Mouse (Mus musculus): ENCODE measurements around the gene Zfp423. TPM values are rescaled to one million over a fixed set of nuclear protein-coding genes. Genes with fewer than 3 reads are reported as not detected.

Gene Zfp423
- polyA plus RNA-seq, 1 experiment from 2014 or later, result 36.6 TPM

DNA sequence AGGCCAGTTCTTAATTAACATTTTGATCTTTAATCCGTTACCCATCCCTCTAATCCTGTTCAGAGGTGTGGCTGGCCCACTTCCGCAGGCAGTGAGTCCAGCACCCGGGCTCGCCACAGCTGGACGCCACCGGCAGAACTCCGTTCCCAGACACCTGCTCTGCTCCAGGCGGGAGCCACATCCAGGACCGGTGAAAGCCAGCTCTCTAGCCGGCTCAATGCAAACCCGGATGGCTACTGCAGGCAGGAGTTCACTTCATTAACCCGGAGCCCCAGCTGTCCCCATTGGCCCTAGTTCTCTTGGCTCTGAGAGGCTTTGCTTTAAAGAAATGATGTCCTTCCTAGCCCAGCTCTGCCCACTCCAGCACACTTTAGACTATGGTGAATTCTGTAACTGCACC is 71.4 kb downstream of the Zfp423 start:
- H3K36me3 ChIP-seq (replicated peaks), result no peaks in the 10 kb centered on the region
- no peaks in the 10 kb centered on the region for H3K27me3 ChIP-seq
- peak overlapping the region; percentile 50; the same call in 1 of the 2 replicates for H3K27ac ChIP-seq
- H3K4me1 ChIP-seq, result peaks cover 61% of the 10 kb centered on the region
- no peak overlapping the region for H3K9ac ChIP-seq
- H3K4me2 ChIP-seq, result no peak overlapping the region
- no peak overlapping the region for H3K4me3 ChIP-seq (replicated peaks)
- no peaks in the 10 kb centered on the region for H3K9me3 ChIP-seq
- 26% methylated on average over 12 of the region's 12 CpGs for WGBS
- ATAC-seq (ENCODE audit: low FRiP score), result no peak

GRCm38 (mm10) chr8:87881088-87881487 is 78.3 kb downstream of the Zfp423 start:
- H3K4me3 ChIP-seq (replicated peaks), result no peak overlapping the region
- no peaks in the 10 kb centered on the region for H3K9me3 ChIP-seq
- H3K4me2 ChIP-seq, result no peak overlapping the region
- ATAC-seq (ENCODE audit: low FRiP score), result no peak
- no peak overlapping the region for H3K27ac ChIP-seq
- no peaks in the 10 kb centered on the region for H3K27me3 ChIP-seq
- H3K9ac ChIP-seq, result no peak overlapping the region
- no peaks in the 10 kb centered on the region for H3K36me3 ChIP-seq (replicated peaks)
- peaks cover 40% of the 10 kb centered on the region for H3K4me1 ChIP-seq
- 53% methylated on average over 2 of the region's 2 CpGs for WGBS

DNA sequence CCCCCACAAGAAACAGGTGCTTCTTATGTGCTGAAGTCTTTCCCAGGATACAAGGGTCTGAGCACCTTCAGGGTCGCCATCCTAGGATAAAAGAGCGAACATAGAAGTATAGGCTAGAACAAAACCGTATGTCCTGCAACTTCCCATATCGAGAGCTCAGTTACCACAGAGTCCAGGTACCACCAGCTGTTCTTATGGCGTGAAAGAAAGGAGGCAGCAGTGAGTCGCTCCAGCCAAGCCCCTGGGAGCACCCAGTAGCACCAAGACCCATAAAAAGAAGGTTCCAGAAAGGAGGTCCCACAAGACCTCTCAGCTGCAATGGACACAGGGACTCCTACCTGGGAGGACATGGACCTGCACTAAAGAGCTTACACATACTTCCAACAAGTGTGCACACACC is 83.5 kb downstream of the Zfp423 start:
- Histone ChIP-seq H3K36me3 (replicated peaks) (no peaks in the 10 kb centered on the region), H3K9me3 (no peaks in the 10 kb centered on the region), H3K4me1 (peaks cover 65% of the 10 kb centered on the region), H3K27ac (0 out of 2 replicates have a peak overlapping the region, but pooled peaks have one; percentile 42), H3K27me3 (no peaks in the 10 kb centered on the region), H3K4me3 (replicated peaks) (no peak overlapping the region), H3K4me2 (no peak overlapping the region), H3K9ac (no peak overlapping the region)
- 74% methylated on average over 6 of the region's 6 CpGs for WGBS
- ATAC-seq (ENCODE audit: low FRiP score), result no peak

DNA sequence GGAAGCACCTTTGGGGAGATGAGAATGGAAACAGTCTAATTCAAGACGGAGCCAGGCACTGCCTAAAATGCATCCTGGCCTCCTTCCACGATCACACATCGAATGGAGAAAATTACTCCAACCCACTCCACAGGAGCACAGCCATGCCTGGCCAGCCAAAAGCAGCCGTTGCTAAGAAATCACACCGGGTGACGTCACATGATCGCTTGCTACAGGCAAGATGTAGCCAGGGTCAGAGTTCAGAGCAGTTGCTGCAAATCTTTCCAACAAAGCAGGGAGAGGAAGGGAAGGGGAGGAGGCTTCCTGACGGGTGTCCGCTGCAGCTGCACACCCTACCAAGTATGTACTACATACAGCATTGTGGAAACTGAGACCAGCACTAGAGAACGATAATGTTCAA is 83.9 kb downstream of the Zfp423 start:
- H3K36me3 ChIP-seq (replicated peaks), result no peaks in the 10 kb centered on the region
- H3K4me3 ChIP-seq (replicated peaks), result no peak overlapping the region
- H3K27me3 ChIP-seq, result no peaks in the 10 kb centered on the region
- H3K27ac ChIP-seq, result 0 out of 2 replicates have a peak overlapping the region, but pooled peaks have one; percentile 42
- H3K9me3 ChIP-seq, result no peaks in the 10 kb centered on the region
- H3K4me2 ChIP-seq, result no peak overlapping the region
- peaks cover 61% of the 10 kb centered on the region for H3K4me1 ChIP-seq
- 44% methylated on average over 10 of the region's 10 CpGs for WGBS
- ATAC-seq (ENCODE audit: low FRiP score), result no peak
- H3K9ac ChIP-seq, result no peak overlapping the region

DNA sequence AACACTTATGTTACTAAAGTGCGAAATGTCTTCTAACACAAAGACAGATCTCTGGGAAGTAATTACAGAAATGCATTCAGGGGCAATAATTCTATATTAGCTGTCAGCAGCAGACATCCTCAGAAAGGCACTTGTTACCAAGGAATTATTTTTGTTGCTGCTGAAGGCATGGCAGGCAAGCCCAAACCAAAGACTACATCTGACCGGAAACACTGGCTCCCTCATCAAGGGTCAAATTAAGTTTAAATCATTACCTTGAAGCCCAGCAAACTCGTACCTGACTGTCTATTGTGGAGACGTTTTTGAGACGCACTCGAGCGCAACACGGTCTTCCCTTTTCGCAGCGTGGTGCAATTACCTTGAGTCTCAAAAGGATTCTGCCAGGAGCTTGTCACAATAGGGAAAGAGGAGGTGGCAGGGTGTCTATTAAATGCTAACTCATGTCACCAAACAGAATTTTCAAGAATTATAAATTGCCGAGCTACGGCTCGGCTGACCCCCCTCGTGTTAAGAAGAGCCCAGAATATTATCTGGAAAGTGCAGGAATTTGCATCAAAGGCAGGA is 86.3 kb downstream of the Zfp423 start:
- no peak overlapping the region for H3K4me2 ChIP-seq
- H3K36me3 ChIP-seq (replicated peaks), result no peaks in the 10 kb centered on the region
- H3K9ac ChIP-seq, result no peak overlapping the region
- 0 out of 2 replicates have a peak, but pooled peaks have one; percentile 51 for ATAC-seq (ENCODE audit: low FRiP score)
- H3K9me3 ChIP-seq, result no peaks in the 10 kb centered on the region
- H3K4me3 ChIP-seq (replicated peaks), result no peak overlapping the region
- no peaks in the 10 kb centered on the region for H3K27me3 ChIP-seq
- H3K27ac ChIP-seq, result 0 out of 2 replicates have a peak overlapping the region, but pooled peaks have one; percentile 43
- peaks cover 60% of the 10 kb centered on the region for H3K4me1 ChIP-seq
- 21% methylated on average over 14 of the region's 14 CpGs for WGBS

DNA sequence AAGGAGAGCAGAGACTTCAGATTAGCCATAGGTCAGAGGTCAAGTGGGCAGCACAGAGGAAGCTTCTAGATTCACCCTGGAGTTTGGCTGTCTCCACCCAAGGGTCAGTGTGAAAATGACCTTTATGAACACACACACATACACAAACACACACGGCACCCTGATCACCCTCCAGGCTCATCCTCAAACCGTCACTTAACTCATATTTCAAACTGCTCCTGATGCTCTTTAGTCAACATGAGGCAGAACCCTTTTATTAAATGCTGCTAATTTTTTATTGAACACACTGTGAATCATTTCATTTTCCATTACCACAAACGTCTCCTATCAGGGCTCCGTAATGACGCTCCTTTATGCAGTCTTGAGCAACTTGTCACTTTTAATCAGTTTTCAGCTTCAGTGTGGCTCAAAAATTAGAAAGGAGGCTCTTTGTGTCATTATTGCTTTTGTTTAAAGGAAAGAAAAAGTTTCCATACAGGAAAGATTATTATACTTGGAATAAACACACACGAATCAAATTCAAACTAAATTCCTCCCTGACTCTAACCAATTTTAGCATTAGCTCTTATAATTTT is 87.0 kb downstream of the Zfp423 start:
- no peak for ATAC-seq (ENCODE audit: low FRiP score)
- Histone ChIP-seq H3K27me3 (no peaks in the 10 kb centered on the region), H3K27ac (no peak overlapping the region), H3K4me3 (replicated peaks) (no peak overlapping the region), H3K36me3 (replicated peaks) (no peaks in the 10 kb centered on the region), H3K9ac (no peak overlapping the region), H3K4me1 (peaks cover 67% of the 10 kb centered on the region), H3K9me3 (no peaks in the 10 kb centered on the region), H3K4me2 (no peak overlapping the region)
- WGBS, result 60% methylated on average over 6 of the region's 6 CpGs

- Histone ChIP-seq H3K4me2 (no peak overlapping the region), H3K9me3 (no peaks in the 10 kb centered on the region), H3K4me1 (peaks cover 55% of the 10 kb centered on the region), H3K27ac (no peak overlapping the region), H3K36me3 (replicated peaks) (no peaks in the 10 kb centered on the region), H3K4me3 (replicated peaks) (no peak overlapping the region), H3K9ac (no peak overlapping the region), H3K27me3 (no peaks in the 10 kb centered on the region)
- 77% methylated on average over 6 of the region's 6 CpGs for WGBS
- ATAC-seq (ENCODE audit: low FRiP score), result no peak
Observed at GRCm38 (mm10) chr8:87866586-87866985, 92.8 kb downstream of the Zfp423 start.

DNA sequence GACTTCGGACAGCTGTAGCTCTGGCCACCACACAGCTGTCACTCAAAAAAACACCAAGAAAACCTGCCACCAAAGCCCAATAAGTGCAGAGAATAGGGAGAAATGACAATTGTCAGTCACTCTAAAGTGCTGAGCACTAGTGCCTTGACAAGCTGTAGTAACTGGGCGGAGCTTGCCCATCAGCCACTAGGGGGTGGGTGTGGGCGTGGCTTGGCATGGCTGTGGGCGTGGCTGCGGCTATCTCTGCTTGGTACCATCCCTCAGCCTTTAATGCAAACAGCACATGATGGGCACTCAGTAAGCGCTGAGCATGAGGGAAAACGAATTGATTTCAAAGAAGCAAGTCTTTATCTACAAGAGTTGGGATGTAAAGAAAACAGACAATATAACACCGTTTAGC is 95.2 kb downstream of the Zfp423 start:
- H3K27me3 ChIP-seq, result no peaks in the 10 kb centered on the region
- ATAC-seq (ENCODE audit: low FRiP score), result no peak
- H3K4me3 ChIP-seq (replicated peaks), result no peak overlapping the region
- no peaks in the 10 kb centered on the region for H3K36me3 ChIP-seq (replicated peaks)
- no peaks in the 10 kb centered on the region for H3K9me3 ChIP-seq
- no peak overlapping the region for H3K27ac ChIP-seq
- H3K4me2 ChIP-seq, result no peak overlapping the region
- peaks cover 69% of the 10 kb centered on the region for H3K4me1 ChIP-seq
- H3K9ac ChIP-seq, result no peak overlapping the region
- WGBS, result 73% methylated on average over 8 of the region's 8 CpGs

- no peak overlapping the region for H3K4me2 ChIP-seq
- H3K9ac ChIP-seq, result no peak overlapping the region
- no peaks in the 10 kb centered on the region for H3K27me3 ChIP-seq
- H3K4me1 ChIP-seq, result peaks cover 66% of the 10 kb centered on the region
- no peak for ATAC-seq (ENCODE audit: low FRiP score)
- no peak overlapping the region for H3K27ac ChIP-seq
- no peaks in the 10 kb centered on the region for H3K9me3 ChIP-seq
- WGBS, result 88% methylated on average over 8 of the region's 8 CpGs
- H3K36me3 ChIP-seq (replicated peaks), result peaks cover 7% of the 10 kb centered on the region
- H3K4me3 ChIP-seq (replicated peaks), result no peak overlapping the region
Observed at GRCm38 (mm10) chr8:87863128-87863527, 96.3 kb downstream of the Zfp423 start.

- Histone ChIP-seq H3K9me3 (no peaks in the 10 kb centered on the region), H3K27me3 (no peaks in the 10 kb centered on the region), H3K36me3 (replicated peaks) (peaks cover 18% of the 10 kb centered on the region), H3K27ac (peak overlapping the region; percentile 61; the same call in 1 of the 2 replicates), H3K4me1 (peaks cover 52% of the 10 kb centered on the region), H3K4me2 (no peak overlapping the region), H3K4me3 (replicated peaks) (no peak overlapping the region), H3K9ac (no peak overlapping the region)
- ATAC-seq (ENCODE audit: low FRiP score), result no peak
- WGBS, result 41% methylated on average over 5 of the region's 5 CpGs
Observed at GRCm38 (mm10) chr8:87861718-87862117, 97.7 kb downstream of the Zfp423 start.

- 52% methylated on average over 6 of the region's 6 CpGs for WGBS
- no peaks in the 10 kb centered on the region for H3K27me3 ChIP-seq
- H3K4me2 ChIP-seq, result no peak overlapping the region
- no peak for ATAC-seq (ENCODE audit: low FRiP score)
- peak overlapping the region; percentile 37 for H3K27ac ChIP-seq
- H3K9me3 ChIP-seq, result no peaks in the 10 kb centered on the region
- H3K36me3 ChIP-seq (replicated peaks), result peaks cover 20% of the 10 kb centered on the region
- peaks cover 50% of the 10 kb centered on the region for H3K4me1 ChIP-seq
- no peak overlapping the region for H3K9ac ChIP-seq
- H3K4me3 ChIP-seq (replicated peaks), result no peak overlapping the region
Observed at GRCm38 (mm10) chr8:87860905-87861304, 98.5 kb downstream of the Zfp423 start.

DNA sequence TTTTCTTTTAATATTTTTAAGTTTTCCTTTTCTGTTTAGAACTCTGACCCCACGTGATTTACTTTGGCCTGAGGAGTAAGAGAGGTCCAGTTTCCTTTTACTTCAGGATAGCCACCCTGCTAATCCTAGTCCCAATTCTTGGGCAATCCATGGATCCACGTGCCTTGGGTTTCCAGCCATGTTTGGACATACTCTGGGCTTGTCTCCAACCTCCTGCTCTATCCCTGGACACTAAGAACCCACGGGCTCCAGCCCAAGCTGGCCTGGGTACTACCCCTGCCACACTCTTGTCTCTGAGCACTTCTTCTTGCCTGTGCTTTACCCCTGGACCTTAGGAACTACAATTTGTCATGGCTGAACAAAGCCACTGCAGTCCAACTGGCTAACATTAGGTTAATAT is 107.5 kb downstream of the Zfp423 start:
- H3K4me3 ChIP-seq (replicated peaks), result no peak overlapping the region
- H3K36me3 ChIP-seq (replicated peaks), result peaks cover 6% of the 10 kb centered on the region; the same call in 1 of the 2 replicates
- 85% methylated on average over 3 of the region's 3 CpGs for WGBS
- H3K4me1 ChIP-seq, result 0 out of 2 replicates have a peak, but pooled peaks cover 10% of the 10 kb centered on the region
- H3K27me3 ChIP-seq, result no peaks in the 10 kb centered on the region
- no peaks in the 10 kb centered on the region for H3K9me3 ChIP-seq
- H3K27ac ChIP-seq, result no peak overlapping the region
- H3K4me2 ChIP-seq, result no peak overlapping the region
- no peak for ATAC-seq (ENCODE audit: low FRiP score)
- H3K9ac ChIP-seq, result no peak overlapping the region

DNA sequence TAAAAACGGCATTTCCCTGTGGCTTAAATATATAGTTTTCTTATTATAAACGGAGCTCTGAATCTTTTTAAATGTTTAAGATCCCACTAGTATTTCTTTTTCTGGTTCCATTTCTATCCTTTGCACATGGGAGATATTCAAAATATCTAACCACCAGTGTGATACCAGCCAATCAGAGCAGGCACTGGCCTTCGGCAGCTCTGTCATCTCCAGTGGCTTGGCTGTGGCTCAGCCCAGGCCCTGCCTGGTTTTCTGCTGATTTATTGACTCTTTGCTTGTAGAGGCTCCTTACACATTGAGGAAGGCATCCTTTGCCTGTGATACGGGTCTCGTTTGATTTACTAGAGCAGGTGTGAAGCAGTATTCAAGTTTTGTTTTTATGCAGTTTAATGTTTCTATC is 108.0 kb downstream of the Zfp423 start:
- Histone ChIP-seq H3K27me3 (no peaks in the 10 kb centered on the region), H3K27ac (no peak overlapping the region), H3K4me1 (0 out of 2 replicates have a peak, but pooled peaks cover 10% of the 10 kb centered on the region), H3K9me3 (no peaks in the 10 kb centered on the region), H3K36me3 (replicated peaks) (peaks cover 3% of the 10 kb centered on the region; the same call in 1 of the 2 replicates), H3K4me2 (no peak overlapping the region), H3K9ac (no peak overlapping the region), H3K4me3 (replicated peaks) (no peak overlapping the region)
- ATAC-seq (ENCODE audit: low FRiP score), result no peak
- 90% methylated on average over 5 of the region's 5 CpGs for WGBS

Measured in forebrain, embryonic 12.5 days (tissue).